In genomic region chr8:122240241-122241026, GRCm38 (mm10) we compare ENCODE assay signal across 15 mouse cellular contexts.
"Had no signal": no experiment of that assay in that cellular context is flagged by ENCODE, and none has a peak within 500 bp of the region (broad histone marks: within the 10 kb centered on the region; RNA-seq: fewer than 3 reads in every experiment).

No protein-coding gene starts in this region.

- H3K4me3 ChIP-seq: kidney, embryonic 15.5 days; left cerebral cortex, adult 2 months; limb, embryonic 12.5 days; midbrain, embryonic 13.5 days; neural tube, embryonic 13.5 days; stomach, embryonic 15.5 days had no signal

- DNase-seq: kidney, adult 2 months; kidney, postnatal 14 days; liver; lung, adult 18-20 months; retina, postnatal 1 day; right cerebral cortex, postnatal 4 days; thymus, adult 2 months; thymus, postnatal 25 days had no signal

- H3K9ac ChIP-seq: kidney, embryonic 15.5 days; limb, embryonic 12.5 days; liver, embryonic 14.5 days; midbrain, embryonic 13.5 days; neural tube, embryonic 13.5 days; stomach, embryonic 15.5 days had no signal

- H3K4me1 ChIP-seq: midbrain, embryonic 13.5 days; neural tube, embryonic 13.5 days had no signal

- H3K27me3 ChIP-seq: kidney, embryonic 15.5 days; limb, embryonic 12.5 days; midbrain, embryonic 13.5 days; neural tube, embryonic 13.5 days; stomach, embryonic 15.5 days had no signal

- H3K4me2 ChIP-seq: kidney, embryonic 15.5 days; limb, embryonic 12.5 days; midbrain, embryonic 13.5 days; neural tube, embryonic 13.5 days; stomach, embryonic 15.5 days had no signal

- H3K27ac ChIP-seq: kidney, embryonic 15.5 days; left cerebral cortex, adult 2 months; limb, embryonic 12.5 days; liver, embryonic 14.5 days; midbrain, embryonic 13.5 days; neural tube, embryonic 13.5 days; stomach, embryonic 15.5 days had no signal

- H3K36me3 ChIP-seq: kidney, embryonic 15.5 days; limb, embryonic 12.5 days; midbrain, embryonic 13.5 days; neural tube, embryonic 13.5 days; stomach, embryonic 15.5 days had no signal

- H3K9me3 ChIP-seq: kidney, embryonic 15.5 days; limb, embryonic 12.5 days; midbrain, embryonic 13.5 days; neural tube, embryonic 13.5 days; stomach, embryonic 15.5 days had no signal

- ATAC-seq: midbrain, embryonic 13.5 days had no signal
